Mouse (Mus musculus): ENCODE results near the gene Sorcs2. TPM values are rescaled to one million over a fixed set of nuclear protein-coding genes. Genes with fewer than 3 reads are reported as not detected.

The Sorcs2 gene
- polyA plus RNA-seq, 1 experiment from 2014 or later: 14.8 TPM

- 50% methylated on average over 4 of the region's 4 CpGs for WGBS
- no peak for ATAC-seq (ENCODE audit: low FRiP score)
- H3K4me2 ChIP-seq: no peak overlapping the region
- H3K36me3 ChIP-seq: no peaks in the 10 kb centered on the region
- no peak overlapping the region for H3K9ac ChIP-seq (replicated peaks)
- H3K27ac ChIP-seq (replicated peaks): 0 out of 2 replicates have a peak overlapping the region, but pooled peaks have one; percentile 13
- H3K4me3 ChIP-seq (replicated peaks): no peak overlapping the region
- H3K9me3 ChIP-seq (replicated peaks): no peaks in the 10 kb centered on the region
- H3K4me1 ChIP-seq: peaks cover 27% of the 10 kb centered on the region
- no peaks in the 10 kb centered on the region for H3K27me3 ChIP-seq (replicated peaks)
These were observed 289.5 kb downstream of the Sorcs2 start for GRCm38 (mm10) chr5:36108339-36108887.

GRCm38 (mm10) chr5:36103483-36103882 is 294.5 kb downstream of the Sorcs2 start:
- Histone ChIP-seq H3K9ac (replicated peaks) (no peak overlapping the region), H3K9me3 (replicated peaks) (no peaks in the 10 kb centered on the region), H3K27ac (replicated peaks) (no peak overlapping the region), H3K4me2 (no peak overlapping the region), H3K4me3 (replicated peaks) (no peak overlapping the region), H3K36me3 (no peaks in the 10 kb centered on the region), H3K4me1 (peaks cover 17% of the 10 kb centered on the region), H3K27me3 (replicated peaks) (no peaks in the 10 kb centered on the region)
- no peak for ATAC-seq (ENCODE audit: low FRiP score)
- 91% methylated on average over 2 of the region's 2 CpGs for WGBS

- WGBS: 60% methylated on average over 10 of the region's 10 CpGs
- H3K36me3 ChIP-seq: no peaks in the 10 kb centered on the region
- peaks cover 21% of the 10 kb centered on the region for H3K4me1 ChIP-seq
- no peaks in the 10 kb centered on the region for H3K9me3 ChIP-seq (replicated peaks)
- no peak overlapping the region for H3K27ac ChIP-seq (replicated peaks)
- ATAC-seq (ENCODE audit: low FRiP score): no peak
- no peaks in the 10 kb centered on the region for H3K27me3 ChIP-seq (replicated peaks)
- no peak overlapping the region for H3K4me2 ChIP-seq
- no peak overlapping the region for H3K4me3 ChIP-seq (replicated peaks)
- H3K9ac ChIP-seq (replicated peaks): no peak overlapping the region
These were observed 296.8 kb downstream of the Sorcs2 start for GRCm38 (mm10) chr5:36101129-36101528.

GRCm38 (mm10) chr5:36100488-36100887 is 297.5 kb downstream of the Sorcs2 start:
- no peaks in the 10 kb centered on the region for H3K9me3 ChIP-seq (replicated peaks)
- ATAC-seq (ENCODE audit: low FRiP score): no peak
- H3K4me3 ChIP-seq (replicated peaks): no peak overlapping the region
- H3K36me3 ChIP-seq: no peaks in the 10 kb centered on the region
- no peaks in the 10 kb centered on the region for H3K27me3 ChIP-seq (replicated peaks)
- no peak overlapping the region for H3K9ac ChIP-seq (replicated peaks)
- H3K27ac ChIP-seq (replicated peaks): no peak overlapping the region
- no peak overlapping the region for H3K4me2 ChIP-seq
- WGBS: 65% methylated on average over 3 of the region's 3 CpGs
- H3K4me1 ChIP-seq: peaks cover 27% of the 10 kb centered on the region

DNA sequence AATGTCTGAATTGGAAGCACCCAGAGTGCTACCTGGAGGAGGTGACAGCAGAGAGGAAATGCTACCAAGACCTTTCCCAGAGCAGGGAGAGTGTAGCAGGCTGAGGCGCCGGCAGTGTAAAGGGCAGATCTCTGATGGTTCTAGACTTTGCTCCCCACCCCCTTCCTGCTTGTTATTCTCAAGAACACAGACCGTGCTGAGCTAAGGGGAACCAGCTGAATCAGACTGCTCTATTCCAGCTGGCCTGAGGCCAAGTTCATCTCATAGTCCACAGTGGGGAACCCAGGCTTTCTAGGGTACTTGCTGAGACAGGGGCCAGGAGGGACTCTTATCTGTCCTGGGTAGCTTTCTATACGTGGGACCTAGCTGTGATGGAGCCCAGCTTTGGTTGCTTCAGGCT is 298.3 kb downstream of the Sorcs2 start:
- no peak for ATAC-seq (ENCODE audit: low FRiP score)
- Histone ChIP-seq H3K36me3 (no peaks in the 10 kb centered on the region), H3K27ac (replicated peaks) (no peak overlapping the region), H3K9ac (replicated peaks) (no peak overlapping the region), H3K9me3 (replicated peaks) (no peaks in the 10 kb centered on the region), H3K4me3 (replicated peaks) (no peak overlapping the region), H3K27me3 (replicated peaks) (no peaks in the 10 kb centered on the region), H3K4me2 (no peak overlapping the region), H3K4me1 (peaks cover 28% of the 10 kb centered on the region)
- WGBS: 56% methylated on average over 4 of the region's 4 CpGs

- ATAC-seq (ENCODE audit: low FRiP score): no peak
- Histone ChIP-seq H3K36me3 (no peaks in the 10 kb centered on the region), H3K9me3 (replicated peaks) (no peaks in the 10 kb centered on the region), H3K27me3 (replicated peaks) (0 out of 2 replicates have a peak, but pooled peaks cover 2% of the 10 kb centered on the region), H3K27ac (replicated peaks) (0 out of 2 replicates have a peak overlapping the region, but pooled peaks have one; percentile 11), H3K9ac (replicated peaks) (no peak overlapping the region), H3K4me1 (peaks cover 28% of the 10 kb centered on the region), H3K4me2 (no peak overlapping the region), H3K4me3 (replicated peaks) (no peak overlapping the region)
- WGBS: 64% methylated on average over 8 of the region's 8 CpGs
These were observed 301.9 kb downstream of the Sorcs2 start for GRCm38 (mm10) chr5:36096046-36096445.

- WGBS: 84% methylated on average over 7 of the region's 7 CpGs
- no peak for ATAC-seq (ENCODE audit: low FRiP score)
- no peak overlapping the region for H3K27ac ChIP-seq (replicated peaks)
- H3K27me3 ChIP-seq (replicated peaks): 0 out of 2 replicates have a peak, but pooled peaks cover 2% of the 10 kb centered on the region
- no peaks in the 10 kb centered on the region for H3K36me3 ChIP-seq
- H3K9me3 ChIP-seq (replicated peaks): no peaks in the 10 kb centered on the region
- no peak overlapping the region for H3K4me2 ChIP-seq
- H3K4me3 ChIP-seq (replicated peaks): no peak overlapping the region
- H3K4me1 ChIP-seq: peaks cover 8% of the 10 kb centered on the region
- H3K9ac ChIP-seq (replicated peaks): no peak overlapping the region
These were observed 307.9 kb downstream of the Sorcs2 start for GRCm38 (mm10) chr5:36090036-36090435.

- no peaks in the 10 kb centered on the region for H3K36me3 ChIP-seq
- H3K4me2 ChIP-seq: no peak overlapping the region
- no peaks in the 10 kb centered on the region for H3K9me3 ChIP-seq (replicated peaks)
- no peak overlapping the region for H3K9ac ChIP-seq (replicated peaks)
- H3K4me1 ChIP-seq: peaks cover 8% of the 10 kb centered on the region
- H3K27me3 ChIP-seq (replicated peaks): 0 out of 2 replicates have a peak, but pooled peaks cover 2% of the 10 kb centered on the region
- ATAC-seq (ENCODE audit: low FRiP score): no peak
- H3K27ac ChIP-seq (replicated peaks): no peak overlapping the region
- WGBS: 85% methylated on average over 2 of the region's 2 CpGs
- no peak overlapping the region for H3K4me3 ChIP-seq (replicated peaks)
These were observed 308.7 kb downstream of the Sorcs2 start for GRCm38 (mm10) chr5:36089243-36089642.

DNA sequence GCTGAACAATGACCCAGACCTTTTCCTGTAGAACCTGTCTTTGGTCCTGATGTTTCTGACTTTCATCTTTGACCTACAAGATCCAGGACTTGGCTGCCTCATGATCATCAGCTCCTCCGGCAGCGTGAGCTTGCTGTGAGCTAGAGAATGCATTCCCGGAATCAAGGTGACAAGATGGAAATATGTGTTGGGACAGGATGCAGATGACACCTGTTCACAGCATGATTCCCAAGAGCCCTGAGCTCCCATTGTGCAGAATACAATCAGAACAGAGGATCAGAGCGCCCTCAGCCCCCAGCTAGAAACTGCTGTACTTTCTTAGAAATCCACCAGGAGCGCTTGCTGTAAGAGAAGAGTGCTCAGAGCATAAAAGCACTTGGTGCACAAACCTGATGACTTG is 311.0 kb downstream of the Sorcs2 start:
- peaks cover 16% of the 10 kb centered on the region for H3K4me1 ChIP-seq
- no peaks in the 10 kb centered on the region for H3K36me3 ChIP-seq
- WGBS: 77% methylated on average over 5 of the region's 5 CpGs
- no peak overlapping the region for H3K27ac ChIP-seq (replicated peaks)
- H3K4me3 ChIP-seq (replicated peaks): no peak overlapping the region
- no peak overlapping the region for H3K9ac ChIP-seq (replicated peaks)
- no peaks in the 10 kb centered on the region for H3K27me3 ChIP-seq (replicated peaks)
- no peak for ATAC-seq (ENCODE audit: low FRiP score)
- no peak overlapping the region for H3K4me2 ChIP-seq
- H3K9me3 ChIP-seq (replicated peaks): no peaks in the 10 kb centered on the region

GRCm38 (mm10) chr5:36085621-36086020 is 312.3 kb downstream of the Sorcs2 start:
- H3K27me3 ChIP-seq (replicated peaks): no peaks in the 10 kb centered on the region
- H3K27ac ChIP-seq (replicated peaks): no peak overlapping the region
- no peak overlapping the region for H3K9ac ChIP-seq (replicated peaks)
- H3K4me2 ChIP-seq: no peak overlapping the region
- no peak for ATAC-seq (ENCODE audit: low FRiP score)
- no peaks in the 10 kb centered on the region for H3K9me3 ChIP-seq (replicated peaks)
- no peak overlapping the region for H3K4me3 ChIP-seq (replicated peaks)
- H3K36me3 ChIP-seq: no peaks in the 10 kb centered on the region
- peaks cover 16% of the 10 kb centered on the region for H3K4me1 ChIP-seq
- WGBS: 84% methylated on average over 4 of the region's 4 CpGs

DNA sequence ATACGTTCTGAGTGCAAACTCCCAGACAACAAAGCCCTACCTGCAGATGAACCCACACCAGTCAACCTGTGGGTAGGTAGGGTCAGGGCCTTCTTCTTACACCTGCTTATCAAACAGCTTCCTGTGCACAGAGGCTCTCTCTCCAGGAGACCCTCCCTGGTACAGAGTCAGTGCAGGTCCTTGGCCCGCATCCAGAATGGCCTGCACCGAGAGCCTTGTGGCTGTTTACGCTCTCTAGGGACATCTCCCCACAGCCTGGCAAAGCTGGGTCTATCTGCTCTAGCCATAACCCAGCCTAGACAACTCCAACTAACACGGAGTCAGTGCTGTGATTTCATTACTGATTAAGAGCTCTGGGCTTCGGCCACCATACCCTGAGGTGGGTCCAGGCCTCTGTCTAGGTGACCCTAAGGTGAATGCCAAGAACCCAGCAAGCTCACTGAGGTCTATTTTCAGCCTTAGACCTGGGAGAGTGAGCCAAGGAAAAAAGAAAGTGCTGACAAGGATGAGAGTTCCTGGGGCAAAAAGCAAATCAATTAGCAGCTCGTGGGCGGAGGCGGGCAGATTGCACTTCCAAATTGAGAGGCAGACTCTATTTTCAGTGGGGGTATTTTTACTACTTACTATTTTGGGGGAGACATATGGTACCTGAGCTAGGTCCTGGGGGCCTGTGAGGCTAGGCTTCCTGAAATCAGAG is 313.9 kb downstream of the Sorcs2 start:
- Histone ChIP-seq H3K27ac (replicated peaks) (no peak overlapping the region), H3K4me3 (replicated peaks) (no peak overlapping the region), H3K9me3 (replicated peaks) (no peaks in the 10 kb centered on the region), H3K4me1 (peaks cover 15% of the 10 kb centered on the region), H3K36me3 (no peaks in the 10 kb centered on the region), H3K4me2 (no peak overlapping the region), H3K9ac (replicated peaks) (no peak overlapping the region), H3K27me3 (replicated peaks) (no peaks in the 10 kb centered on the region)
- 72% methylated on average over 9 of the region's 9 CpGs for whole genome bisulfite sequencing
- no peak for ATAC-seq (ENCODE audit: low FRiP score)

GRCm38 (mm10) chr5:36081021-36081420 is 316.9 kb downstream of the Sorcs2 start:
- no peak overlapping the region for H3K9ac ChIP-seq (replicated peaks)
- H3K27me3 ChIP-seq (replicated peaks): no peaks in the 10 kb centered on the region
- H3K36me3 ChIP-seq: no peaks in the 10 kb centered on the region
- ATAC-seq (ENCODE audit: low FRiP score): no peak
- H3K4me2 ChIP-seq: no peak overlapping the region
- peaks cover 8% of the 10 kb centered on the region; the same call in 1 of the 2 replicates for H3K4me1 ChIP-seq
- no peak overlapping the region for H3K27ac ChIP-seq (replicated peaks)
- H3K4me3 ChIP-seq (replicated peaks): no peak overlapping the region
- WGBS: 71% methylated on average over 8 of the region's 8 CpGs
- no peaks in the 10 kb centered on the region for H3K9me3 ChIP-seq (replicated peaks)

Data from neural tube, embryonic 15.5 days (tissue).